Mouse (Mus musculus) thymus, postnatal 10 days (tissue): Measurements from ENCODE around the gene Ccdc155.

Experiments used
- DNase-seq, 2 experiments: peaks; one replicate each; pipeline ENCODE4 v3.0.0; 2021; ENCODE audit warnings: low spot score in 2 of 2

The Ccdc155 gene

DNA sequence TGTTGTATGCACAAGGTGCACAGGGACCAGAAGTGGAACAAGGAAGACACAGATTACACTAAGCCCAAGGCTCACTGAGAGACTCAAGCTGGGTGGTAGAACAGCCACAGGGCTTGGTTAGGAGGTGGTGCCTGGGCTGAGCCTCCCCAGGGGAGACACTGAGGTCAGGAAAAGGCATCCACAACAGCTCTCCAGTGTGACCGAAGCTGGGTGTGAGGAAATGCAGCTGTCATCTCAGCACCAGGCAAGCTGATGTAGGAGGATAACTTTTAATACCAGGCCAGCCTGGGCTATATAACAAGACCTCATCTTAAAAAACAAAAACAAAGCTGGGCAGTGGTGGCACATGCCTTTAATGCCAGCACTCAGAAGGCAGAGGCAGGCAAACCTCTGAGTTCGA is 13.5 kb downstream of the Ccdc155 start:
- DNase-seq = no peak

DNA sequence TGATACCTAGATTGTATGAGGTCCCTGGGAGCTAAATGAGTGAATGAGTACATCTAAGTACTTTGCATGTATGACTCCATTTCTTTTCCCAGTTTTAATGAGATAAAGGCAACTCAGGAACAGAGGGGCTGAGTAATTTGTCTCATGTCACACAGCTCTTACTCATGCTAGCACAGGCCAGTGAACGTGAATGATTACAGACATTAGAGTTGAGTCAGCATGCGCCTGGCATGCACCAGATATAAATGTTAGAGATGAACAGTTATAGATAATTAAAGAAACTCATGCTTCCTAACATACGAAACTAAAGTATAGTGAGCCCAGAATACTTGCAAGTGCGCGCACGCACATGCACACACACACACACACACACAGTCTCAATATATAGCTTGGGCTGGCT is 14.5 kb downstream of the Ccdc155 start:
- DNase-seq = no peak

DNA sequence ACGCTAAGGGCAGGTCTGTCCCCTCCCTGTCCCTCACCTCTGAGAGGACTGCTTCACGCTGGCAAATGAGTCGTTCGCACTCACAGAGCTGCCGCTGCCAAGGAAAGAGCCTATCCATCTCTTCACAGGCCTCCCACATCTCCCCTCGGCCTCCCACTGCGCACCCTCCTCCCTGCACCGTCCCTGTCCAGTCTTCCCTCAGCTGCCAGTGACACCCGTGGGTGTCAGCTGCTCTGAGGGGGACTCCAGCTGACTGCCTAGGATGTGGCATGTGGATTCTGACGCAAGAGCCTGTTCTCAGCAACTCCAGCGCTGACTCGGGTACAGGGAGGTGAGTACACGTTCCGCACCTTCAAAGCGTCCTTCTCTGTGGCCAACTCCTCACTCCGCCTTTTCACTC is 15.1 kb downstream of the Ccdc155 start:
- DNase-seq = no peak

DNA sequence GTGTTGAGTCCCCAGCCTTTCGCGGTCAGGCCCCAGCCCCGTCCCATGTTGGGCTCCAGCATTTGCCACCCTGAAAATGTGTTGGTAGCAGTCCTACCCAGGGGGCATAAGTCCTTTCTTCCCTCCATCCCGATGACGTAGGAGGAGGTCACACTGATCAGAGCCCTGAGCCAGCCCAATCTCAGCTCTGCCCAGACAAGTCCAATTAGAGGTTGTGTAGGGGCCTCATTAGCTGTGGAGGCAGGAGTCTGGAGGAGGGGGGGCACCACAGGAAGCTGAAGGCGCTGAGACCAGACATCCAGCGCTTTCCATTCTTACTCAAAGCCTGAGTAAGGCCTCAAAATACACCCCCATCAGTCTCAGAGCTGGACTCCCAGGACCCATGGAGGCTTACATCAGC is 18.8 kb downstream of the Ccdc155 start:
- DNase-seq = no peak

DNA sequence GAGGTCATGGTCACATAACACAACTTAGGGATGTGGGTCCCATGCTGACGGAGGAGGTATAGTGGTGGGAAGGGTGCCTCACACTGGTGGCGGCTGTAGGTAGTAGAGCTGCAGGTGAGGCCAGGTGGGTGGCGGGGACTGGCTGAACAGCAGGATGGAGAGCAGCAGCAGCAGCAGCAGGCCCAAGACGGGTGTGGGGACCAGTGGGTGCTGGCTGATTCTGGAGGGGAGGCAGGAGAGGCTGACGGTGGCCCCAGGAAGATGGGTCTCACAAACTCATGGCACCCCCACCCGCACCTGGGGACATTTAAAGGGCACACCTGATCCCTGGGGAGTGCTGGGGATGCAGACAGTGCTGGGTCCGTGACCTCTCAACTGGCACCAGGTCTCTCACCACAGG is 21.0 kb downstream of the Ccdc155 start:
- no peak for DNase-seq

DNA sequence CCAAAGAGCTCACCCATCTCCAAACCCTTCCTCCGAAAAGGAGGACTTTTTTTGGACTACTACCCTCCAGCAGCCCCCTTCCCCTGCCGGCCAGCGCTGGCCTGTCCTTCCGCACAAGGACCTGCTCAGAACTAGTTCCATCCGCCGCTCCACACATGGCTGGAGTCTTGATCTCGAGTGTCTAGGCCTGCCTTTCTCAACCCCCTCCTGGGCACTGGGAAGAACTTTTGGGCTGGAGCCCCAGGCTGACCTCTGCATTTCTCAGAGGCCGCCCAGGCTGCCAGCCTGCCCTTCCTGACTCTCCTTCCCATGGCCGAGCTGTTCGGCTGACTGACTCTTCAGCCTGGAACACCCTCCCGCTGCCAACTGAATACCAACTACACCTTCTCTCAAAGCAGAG is 22.1 kb downstream of the Ccdc155 start:
- no peak for DNase-seq

DNA sequence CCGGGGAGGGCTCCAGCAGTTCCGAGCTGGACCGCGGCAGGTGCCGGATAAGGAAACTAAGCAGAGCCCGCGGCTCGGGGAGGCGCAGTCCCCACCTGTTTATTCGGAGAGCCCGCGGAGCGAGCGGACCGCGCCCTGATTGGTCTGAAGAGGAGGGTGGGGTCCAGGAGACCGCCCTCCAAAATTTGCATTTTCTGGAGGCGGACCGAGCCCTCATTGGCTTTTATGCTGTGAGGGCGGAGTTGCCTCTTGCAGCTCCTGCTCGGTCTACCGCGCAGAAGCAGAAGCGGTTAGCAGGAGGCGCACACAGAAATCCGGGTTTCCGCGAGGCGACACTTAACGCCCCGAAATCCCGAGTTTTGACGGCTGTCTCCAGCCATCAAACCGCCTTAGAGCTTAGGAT is 22.5 kb downstream of the Ccdc155 start:
- peak; percentile 83 to 87 for DNase-seq

DNA sequence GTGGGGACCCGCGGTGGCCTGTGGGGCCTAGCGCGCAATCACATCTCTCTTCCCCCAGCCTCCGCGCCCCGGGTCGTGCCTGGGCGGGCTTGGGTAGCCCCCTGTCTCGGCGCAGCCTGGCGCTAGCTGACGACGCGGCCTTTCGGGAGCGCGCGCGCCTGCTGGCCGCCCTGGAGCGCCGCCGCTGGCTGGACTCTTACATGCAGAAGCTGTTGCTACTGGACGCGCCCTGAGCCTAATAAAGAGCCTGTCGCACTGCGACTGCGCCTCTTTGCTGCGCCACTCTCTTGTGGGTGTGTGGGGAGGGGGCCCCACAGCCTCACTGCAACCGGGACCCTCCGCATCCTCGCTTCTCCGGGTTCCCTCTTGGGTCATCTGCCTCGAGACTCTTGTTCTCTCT is 23.2 kb downstream of the Ccdc155 start:
- DNase-seq = no peak

DNA sequence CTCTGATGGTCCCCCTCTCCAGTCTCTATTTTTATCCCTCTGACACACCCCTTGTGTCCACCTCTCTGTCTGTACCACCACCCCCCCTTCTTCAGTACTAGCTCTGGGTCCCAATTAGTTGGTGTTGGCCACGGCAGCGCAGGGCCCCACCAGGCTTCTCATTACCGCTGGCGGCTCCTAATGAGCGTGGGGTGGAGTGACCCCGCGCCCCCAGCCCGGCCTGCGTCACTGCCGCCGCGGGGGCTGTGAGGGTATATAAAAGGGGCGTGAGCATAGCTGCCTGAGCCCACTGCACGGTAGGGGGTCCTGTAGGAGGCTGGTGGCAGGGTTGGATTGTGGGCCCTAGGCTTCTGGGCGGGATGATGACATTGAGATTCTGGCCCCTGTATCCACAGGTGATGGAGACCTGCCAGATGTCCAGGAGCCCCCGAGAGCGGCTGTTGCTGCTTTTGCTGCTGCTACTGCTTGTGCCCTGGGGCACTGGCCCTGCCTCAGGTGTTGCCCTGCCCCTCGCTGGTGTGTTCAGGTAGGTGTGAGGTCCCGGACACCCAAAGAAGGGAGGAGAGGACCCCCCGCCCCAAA is 23.7 kb downstream of the Ccdc155 start, which contains the start of gene Pth2:
TSS of gene Pth2 (plus strand) at position 100 of the 582 bp plus-strand sequence.
- DNase-seq = no peak

DNA sequence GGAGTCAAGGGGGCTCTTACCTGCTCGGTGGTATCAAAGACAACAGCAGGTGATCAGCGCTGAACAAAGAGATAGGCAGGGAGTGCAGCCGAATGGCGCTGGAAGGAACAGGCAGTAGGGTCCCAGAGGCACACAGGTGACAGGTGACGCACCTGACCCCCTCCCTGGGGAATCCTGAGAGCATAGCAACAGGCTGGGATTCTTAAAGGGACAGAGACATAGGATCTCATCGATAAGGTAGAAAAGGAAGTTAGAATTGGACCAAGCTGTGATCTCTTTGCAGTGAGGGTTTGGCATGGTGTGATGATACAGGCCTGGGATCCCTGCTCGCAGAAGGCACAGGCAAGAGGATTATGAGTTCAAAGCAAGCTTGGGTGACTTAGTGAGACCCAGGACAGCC is 25.2 kb downstream of the Ccdc155 start, which contains the start of gene Gfy:
TSS of gene Gfy (minus strand) at position 101 of the 400 bp plus-strand sequence.
- DNase-seq = no peak

DNA sequence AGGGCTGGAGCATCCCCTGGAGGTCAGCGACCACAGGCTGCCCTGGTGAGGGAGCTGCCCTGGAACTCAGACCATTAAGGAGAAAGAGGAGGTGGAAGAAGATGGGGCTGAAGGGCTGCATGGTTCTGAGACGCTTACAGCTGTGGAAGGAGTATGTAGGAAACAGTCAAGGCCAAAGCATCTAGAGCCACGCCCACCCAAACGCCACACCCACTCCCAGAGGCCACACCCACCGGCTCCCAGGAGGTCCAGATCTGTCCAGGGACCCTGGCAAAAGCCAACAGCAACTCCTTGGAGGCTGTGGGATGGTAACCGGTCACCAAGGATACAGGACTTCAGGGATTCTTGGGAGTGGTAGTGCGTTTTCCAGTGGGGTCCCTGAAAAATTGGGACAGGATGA is 26.1 kb downstream of the Ccdc155 start:
- DNase-seq = no peak

DNA sequence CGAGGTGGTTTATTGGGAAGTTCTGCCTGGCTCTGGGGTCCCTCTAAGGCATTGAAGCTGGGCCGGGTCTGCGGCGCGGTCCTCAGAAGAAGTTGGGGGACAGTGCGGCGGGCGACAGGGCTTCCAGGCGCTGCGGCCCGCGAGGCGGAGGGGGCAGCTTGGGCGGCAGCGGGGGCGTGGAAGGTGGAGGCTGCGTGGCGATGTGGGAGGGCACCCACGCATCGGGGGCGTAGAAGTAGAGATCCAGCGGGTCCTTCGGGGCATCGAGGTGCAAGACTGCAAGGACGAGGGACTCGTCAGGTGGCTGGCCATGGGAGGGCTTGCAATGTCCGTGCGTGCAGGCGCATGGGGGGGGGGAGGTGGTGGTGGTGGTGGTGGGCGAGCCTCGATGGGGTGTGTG is 28.3 kb downstream of the Ccdc155 start:
- DNase-seq = no peak

DNA sequence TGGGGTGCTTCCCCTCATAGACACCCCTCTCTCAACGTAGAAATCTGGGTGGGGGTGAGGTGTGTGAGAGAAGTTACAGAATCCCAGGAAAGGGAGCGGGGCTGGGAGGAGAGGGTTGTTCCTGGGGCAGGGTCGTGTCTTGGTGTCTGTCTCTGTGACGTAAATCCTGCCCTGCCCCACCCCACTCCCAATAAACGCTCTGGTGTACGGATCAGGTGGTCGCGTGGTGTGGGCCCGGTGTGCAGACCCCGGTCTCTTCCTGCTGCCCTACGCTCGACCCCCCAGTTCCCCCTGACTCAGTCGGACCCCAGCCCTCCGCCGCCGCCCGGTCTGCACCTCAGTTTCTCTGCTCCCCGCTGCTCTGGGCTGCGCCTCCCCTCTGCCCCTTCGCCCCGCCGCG is 28.8 kb downstream of the Ccdc155 start:
- DNase-seq = no peak

DNA sequence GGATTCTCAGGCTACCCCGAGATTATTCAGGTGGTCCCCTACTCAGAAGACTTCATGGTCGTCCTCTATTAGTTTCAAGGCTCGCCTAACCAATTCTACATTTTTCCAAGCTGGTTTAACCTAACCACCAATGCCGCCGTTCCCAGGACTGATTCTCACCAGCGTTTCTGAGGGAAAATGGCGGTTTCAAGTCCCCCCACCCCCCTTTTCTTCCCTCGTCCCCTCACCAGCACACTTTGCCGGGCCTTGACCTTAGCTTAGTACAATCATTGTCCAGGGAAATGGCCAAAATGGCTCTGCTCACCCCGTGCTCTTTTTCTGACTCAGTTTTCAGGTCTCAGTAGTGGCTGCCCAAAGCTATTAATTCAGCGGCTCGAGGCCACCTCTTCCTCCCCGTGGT is 29.3 kb downstream of the Ccdc155 start:
- DNase-seq = no peak

DNA sequence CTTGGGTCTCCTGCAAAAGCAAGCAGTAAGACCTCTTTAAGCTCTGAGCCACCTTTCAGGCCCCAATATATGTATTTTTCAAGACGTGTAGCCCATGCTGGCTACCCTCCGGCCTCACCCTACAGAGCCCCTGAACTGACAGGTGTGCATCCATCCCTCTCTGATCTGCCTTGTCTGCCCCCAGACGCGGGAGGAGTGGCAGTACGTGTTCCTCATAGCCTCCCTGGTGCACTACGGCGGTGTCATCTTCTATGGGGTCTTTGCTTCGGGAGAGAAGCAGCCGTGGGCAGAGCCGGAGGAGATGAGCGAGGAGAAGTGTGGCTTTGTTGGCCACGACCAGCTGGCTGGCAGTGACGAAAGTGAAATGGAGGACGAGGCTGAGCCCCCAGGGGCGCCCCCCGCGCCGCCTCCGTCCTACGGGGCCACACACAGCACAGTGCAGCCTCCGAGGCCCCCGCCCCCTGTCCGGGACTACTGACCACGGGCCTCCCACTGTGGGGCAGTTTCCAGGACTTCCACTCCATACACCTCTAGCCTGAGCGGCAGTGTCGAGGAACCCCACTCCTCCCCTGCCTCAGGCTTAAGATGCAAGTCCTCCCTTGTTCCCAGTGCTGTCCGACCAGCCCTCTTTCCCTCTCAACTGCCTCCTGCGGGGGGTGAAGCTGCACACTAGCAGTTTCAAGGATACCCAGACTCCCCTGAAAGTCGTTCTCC is 30.0 kb downstream of the Ccdc155 start:
- no peak for DNase-seq

DNA sequence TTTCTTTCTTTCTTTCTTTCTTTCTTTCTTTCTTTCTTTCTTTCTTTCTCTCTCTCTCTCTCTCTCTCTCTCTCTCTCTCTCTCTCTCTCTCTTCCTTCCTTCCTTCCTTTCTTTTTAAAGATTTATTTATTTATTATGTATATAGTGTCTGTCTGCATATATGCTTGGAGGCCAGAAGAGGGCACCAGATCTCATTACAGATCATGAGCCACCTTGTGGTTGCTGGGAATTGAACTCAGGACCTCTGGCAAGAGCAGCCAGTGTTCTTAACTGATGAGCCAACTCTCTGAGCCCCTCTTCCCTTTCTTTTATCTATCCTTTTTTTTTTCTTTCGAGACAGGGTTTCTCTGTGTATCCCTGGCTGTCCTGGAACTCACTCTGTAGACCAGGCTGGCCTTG is 30.9 kb downstream of the Ccdc155 start:
- DNase-seq = peak in 1 of 2 experiments; percentile 30

DNA sequence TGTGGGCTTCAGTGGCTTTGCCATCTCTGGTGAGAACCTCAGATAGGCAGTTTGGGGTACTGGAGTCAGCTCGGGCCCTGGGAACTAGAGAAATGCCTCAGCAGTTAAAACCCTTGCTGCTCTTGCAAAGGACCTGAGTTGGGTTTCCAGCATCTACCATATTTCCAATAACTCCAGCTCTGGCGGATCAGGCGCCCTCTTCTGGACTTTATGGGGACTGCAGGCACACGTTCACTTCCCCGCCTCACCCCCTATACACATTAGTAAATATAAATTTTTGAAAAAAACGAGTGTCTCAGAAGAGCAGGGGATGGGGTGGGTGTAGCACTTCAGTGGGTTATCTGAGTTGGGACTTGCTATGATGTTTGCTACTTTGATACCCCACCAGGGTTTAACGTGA is 31.7 kb downstream of the Ccdc155 start:
- peak in 1 of 2 experiments; percentile 54 for DNase-seq

DNA sequence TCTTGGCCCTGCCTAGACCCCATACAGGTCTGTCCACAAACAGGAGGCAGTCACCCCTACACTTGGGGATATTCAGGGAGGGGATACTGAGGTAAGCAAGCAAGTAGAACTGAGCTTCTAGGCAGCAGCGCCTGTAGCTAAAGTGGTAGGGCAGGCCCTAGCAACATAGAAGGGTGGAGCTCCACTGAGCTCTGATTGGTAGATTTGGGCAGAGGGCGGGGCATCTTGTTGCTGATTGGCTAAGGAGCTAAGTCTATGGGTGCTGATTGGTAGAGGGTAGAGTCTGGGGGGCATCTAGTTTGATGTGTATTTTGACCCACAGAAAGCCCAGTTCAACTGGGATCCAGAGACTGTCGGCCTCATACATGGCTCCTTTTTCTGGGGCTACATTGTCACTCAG is 35.2 kb downstream of the Ccdc155 start:
- DNase-seq = no peak

DNA sequence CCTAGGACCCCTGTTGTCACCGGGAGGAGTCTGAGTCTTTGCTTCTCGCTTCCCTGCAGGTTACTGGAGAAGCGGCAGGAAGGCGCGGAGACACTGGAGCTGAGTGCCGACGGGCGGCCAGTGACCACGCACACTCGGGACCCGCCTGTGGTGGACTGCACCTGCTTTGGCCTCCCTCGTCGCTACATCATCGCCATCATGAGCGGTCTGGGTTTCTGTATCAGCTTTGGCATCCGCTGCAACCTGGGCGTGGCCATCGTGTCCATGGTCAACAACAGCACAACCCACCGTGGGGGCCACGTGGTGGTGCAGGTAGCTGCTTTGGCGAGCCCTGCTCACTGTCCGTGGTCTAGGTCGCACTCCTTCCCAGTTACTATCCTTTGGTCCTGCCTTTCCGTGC is 36.0 kb downstream of the Ccdc155 start:
- DNase-seq = no peak

DNA sequence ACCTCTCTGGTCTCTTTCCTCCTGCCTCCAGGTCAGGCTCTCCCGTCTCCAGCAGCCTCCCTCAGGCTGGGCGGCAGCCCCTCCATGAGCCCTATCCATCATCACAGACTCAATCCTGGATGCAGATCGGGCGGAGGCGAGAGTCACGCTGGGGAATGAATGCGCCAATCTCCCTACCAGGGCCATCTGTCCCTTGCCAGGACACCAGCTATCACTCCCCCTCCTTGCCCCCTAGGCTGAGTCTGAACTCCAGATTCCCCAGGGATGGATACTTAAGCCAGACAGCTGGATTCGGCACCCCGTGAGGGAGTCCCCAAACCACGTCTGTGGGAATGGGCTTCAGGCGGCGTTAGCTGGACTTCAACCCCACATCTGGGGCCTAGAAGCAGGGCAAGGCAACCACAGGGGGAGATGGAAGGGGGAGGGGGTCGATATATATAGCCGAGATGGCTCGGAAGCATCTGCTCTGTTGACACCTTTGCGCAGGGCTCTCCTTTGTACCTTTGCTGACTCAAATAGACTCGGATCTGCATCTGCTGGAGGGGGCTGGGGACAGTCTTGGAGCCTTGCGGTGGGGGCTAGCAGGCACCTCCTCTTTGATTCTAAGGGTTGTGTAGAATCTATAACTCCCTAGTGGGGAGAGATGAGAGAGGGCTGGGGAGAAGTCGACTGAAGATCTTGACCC is 36.8 kb downstream of the Ccdc155 start:
- no peak for DNase-seq

DNA sequence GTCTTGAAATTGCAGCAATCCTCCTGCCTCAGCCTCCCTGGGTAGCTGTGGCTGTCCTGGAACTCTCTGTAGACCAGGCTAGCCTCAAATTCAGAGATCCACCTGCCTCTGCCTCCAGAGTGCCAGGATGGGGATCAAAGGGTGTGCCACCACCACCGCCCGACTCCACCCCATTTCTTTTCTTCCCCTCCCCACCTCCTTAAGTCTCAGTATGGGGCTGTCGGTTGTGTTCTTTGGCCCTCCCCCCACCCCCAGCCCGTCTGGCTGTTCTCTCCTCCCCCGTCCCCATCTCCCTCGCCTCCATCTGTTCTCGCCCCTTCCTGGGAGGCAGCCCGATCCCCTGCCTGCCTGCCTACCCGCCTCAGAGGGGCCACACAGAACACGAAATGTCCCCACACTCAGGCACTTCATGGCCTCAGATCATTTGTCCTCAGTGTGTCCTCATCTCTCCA is 37.7 kb downstream of the Ccdc155 start:
- no peak for DNase-seq

DNA sequence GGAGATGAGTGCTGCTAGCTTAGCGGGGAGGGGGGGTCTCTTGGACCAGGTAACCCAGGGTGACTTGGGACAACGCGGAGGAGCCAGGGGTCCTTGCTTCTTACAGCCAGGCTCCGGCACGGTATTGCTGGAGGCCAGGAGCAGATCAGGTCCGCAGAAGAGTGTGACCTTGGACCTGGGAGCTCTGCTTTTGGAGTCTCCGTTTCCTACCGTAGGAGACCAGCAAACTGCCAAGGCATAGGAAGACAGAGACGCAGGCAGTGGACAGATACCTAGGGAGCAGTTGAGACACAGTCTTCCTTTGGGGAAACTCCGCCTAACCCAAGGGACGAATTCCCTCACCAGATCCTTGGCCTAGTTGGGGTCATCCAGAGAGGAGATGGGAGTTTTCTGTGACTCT is 39.0 kb downstream of the Ccdc155 start:
- no peak for DNase-seq

DNA sequence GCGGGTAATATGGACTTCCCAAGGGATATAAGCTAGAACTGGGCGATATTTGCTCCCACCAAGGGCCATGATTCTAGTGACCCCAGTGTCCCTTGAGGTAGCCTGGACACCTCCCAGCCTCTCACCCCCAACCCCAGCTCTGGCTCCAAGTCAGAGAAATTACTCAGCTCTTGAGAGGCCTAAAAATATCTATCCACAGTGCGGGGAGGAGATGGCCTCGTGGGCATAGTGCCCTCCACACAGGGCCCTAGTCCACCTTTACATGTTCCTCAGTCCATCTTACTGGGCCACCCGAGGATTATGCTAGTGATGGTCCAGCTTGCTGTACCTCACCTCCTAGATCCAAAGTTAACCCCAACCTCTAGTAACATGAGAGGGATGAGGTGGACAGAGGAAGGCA is 39.9 kb downstream of the Ccdc155 start:
- DNase-seq = no peak
